Mouse (Mus musculus): Measurements from ENCODE around the gene Phlpp2.
A peak's percentile ranks its signal among the peaks of the same experiment; 100 is the strongest.

The Phlpp2 gene

GRCm38 (mm10) chr8:109903909-109904469 lies 35.6 kb downstream of the Phlpp2 start:
- DNase-seq (ENCODE audit: low spot score): peak; percentile 61

- no peak for DNase-seq (ENCODE audit: low spot score)
Observed at GRCm38 (mm10) chr8:109904928-109905668, 36.8 kb downstream of the Phlpp2 start.

- no peak for DNase-seq (ENCODE audit: low spot score)
Observed at GRCm38 (mm10) chr8:109906907-109907306, 38.6 kb downstream of the Phlpp2 start.

GRCm38 (mm10) chr8:109907376-109907775 lies 39.0 kb downstream of the Phlpp2 start:
- no peak for DNase-seq (ENCODE audit: low spot score)

GRCm38 (mm10) chr8:109917277-109917676 lies 48.9 kb downstream of the Phlpp2 start:
- peak; percentile 26 for DNase-seq (ENCODE audit: low spot score)

- no peak for DNase-seq (ENCODE audit: low spot score)
Observed at GRCm38 (mm10) chr8:109920406-109921390, 52.4 kb downstream of the Phlpp2 start.

GRCm38 (mm10) chr8:109941606-109942360 lies 73.4 kb downstream of the Phlpp2 start:
- no peak for DNase-seq (ENCODE audit: low spot score)

- DNase-seq (ENCODE audit: low spot score): no peak
Observed at GRCm38 (mm10) chr8:109945153-109945632, 76.9 kb downstream of the Phlpp2 start.

GRCm38 (mm10) chr8:109945694-109946093 lies 77.4 kb downstream of the Phlpp2 start:
- DNase-seq (ENCODE audit: low spot score): no peak

- no peak for DNase-seq (ENCODE audit: low spot score)
Observed at GRCm38 (mm10) chr8:109946272-109946671, 77.9 kb downstream of the Phlpp2 start.

- no peak for DNase-seq (ENCODE audit: low spot score)
Observed at GRCm38 (mm10) chr8:109947447-109948284, 79.3 kb downstream of the Phlpp2 start.

GRCm38 (mm10) chr8:109948285-109948564 lies 79.9 kb downstream of the Phlpp2 start:
- no peak for DNase-seq (ENCODE audit: low spot score)

- DNase-seq (ENCODE audit: low spot score): no peak
Observed at GRCm38 (mm10) chr8:109952171-109952570, 83.8 kb downstream of the Phlpp2 start.

GRCm38 (mm10) chr8:109954486-109954948 lies 86.2 kb downstream of the Phlpp2 start:
- no peak for DNase-seq (ENCODE audit: low spot score)

- no peak for DNase-seq (ENCODE audit: low spot score)
Observed at GRCm38 (mm10) chr8:109957167-109958028, 89.1 kb downstream of the Phlpp2 start.

GRCm38 (mm10) chr8:109958036-109958655 lies 89.8 kb downstream of the Phlpp2 start:
- DNase-seq (ENCODE audit: low spot score): no peak

GRCm38 (mm10) chr8:109959112-109959511 lies 90.8 kb downstream of the Phlpp2 start:
- no peak for DNase-seq (ENCODE audit: low spot score)

GRCm38 (mm10) chr8:109961693-109962367 lies 93.5 kb downstream of the Phlpp2 start, which contains the start of gene Marveld3:
Gene Marveld3 (minus strand): TSS chr8:109962203.
- no peak for DNase-seq (ENCODE audit: low spot score)

GRCm38 (mm10) chr8:109962896-109963295 lies 94.6 kb downstream of the Phlpp2 start:
- DNase-seq (ENCODE audit: low spot score): no peak

Data from layer of hippocampus, adult 9-10 months (tissue).